Mouse (Mus musculus) hematopoietic stem cell, adult 5-6 weeks (primary cell): ENCODE measurements around the gene Sesn2. TPM values are rescaled to one million over a fixed set of nuclear protein-coding genes. Genes with fewer than 3 reads are reported as not detected.

Source experiments
- ATAC-seq, 2 experiments: fragments of 125-278 bp in 1 of 2; replicated peaks in 1 of 2; 2 replicates each; pipeline ENCODE4 v1.8.0; 2016 to 2017; ENCODE audit warnings: inconsistent platforms in 2 of 2, mild to moderate bottlenecking in 2 of 2, moderate number of reproducible peaks in 2 of 2, low read depth in 1 of 2, moderate TSS enrichment in 1 of 2; ENCODE audit not compliant: low FRiP score in 2 of 2, poor library complexity in 2 of 2, severe bottlenecking in 2 of 2, insufficient read depth in 1 of 2, low TSS enrichment in 1 of 2
- total RNA-seq: library from RNA; stranded (forward); fragments of 172-1452, 232-1000 nt; gene quantifications from 2 replicates; pipeline ENCODE4 v1.2.3, GENCODE M21; 2017

Sesn2 gene
- total RNA-seq, result 3.9 and 4.0 TPM in 2 replicates

DNA sequence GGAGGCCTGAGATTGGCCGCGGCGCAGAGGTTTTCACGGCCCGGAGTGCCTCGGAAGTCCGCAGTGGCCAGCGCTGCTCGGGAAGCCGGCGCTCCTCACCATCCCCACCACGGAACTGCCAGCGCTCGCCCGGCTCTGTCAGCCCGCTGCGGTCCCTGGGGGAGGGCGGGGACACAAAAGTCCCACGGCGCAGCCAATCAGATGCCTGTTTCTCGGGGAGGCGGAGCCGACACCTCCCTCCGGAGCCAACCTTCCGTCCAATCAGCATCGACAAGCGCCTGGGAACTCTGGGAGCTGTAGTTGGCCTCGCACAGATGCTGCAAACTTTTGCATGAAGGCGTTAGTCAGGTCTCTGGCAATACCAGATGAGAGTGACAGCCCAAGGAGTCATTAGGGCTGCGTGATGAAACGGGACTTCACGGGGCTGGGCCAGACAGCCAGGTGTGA, at the start of gene Sesn2:
Gene Sesn2 (minus strand): TSS at position 150 of the 447 bp plus-strand sequence.
- ATAC-seq, result peak; percentile 87 to 93

DNA sequence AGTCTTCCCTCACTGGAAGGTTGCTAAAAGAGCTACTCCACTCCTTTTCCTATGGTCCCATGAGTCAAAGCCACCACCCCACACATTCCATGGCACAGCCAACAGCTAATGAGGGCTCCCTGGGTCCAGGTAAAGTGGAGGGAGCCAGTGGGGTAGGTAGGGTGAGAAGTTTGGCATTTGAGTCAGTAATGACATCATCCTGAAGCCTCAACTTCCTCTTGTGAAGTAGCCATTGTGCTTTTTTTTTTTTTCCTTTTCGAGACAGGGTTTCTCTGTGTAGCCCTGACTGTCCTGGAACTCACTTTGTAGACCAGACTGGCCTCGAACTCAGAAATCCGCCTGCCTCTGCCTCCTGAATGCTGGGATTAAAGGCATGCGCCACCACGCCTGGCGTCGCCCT, 45.2 kb upstream of the Sesn2 start:
- ATAC-seq, result peak in 1 of 2 experiments; percentile 58; a peak in 1 of 4 replicates

DNA sequence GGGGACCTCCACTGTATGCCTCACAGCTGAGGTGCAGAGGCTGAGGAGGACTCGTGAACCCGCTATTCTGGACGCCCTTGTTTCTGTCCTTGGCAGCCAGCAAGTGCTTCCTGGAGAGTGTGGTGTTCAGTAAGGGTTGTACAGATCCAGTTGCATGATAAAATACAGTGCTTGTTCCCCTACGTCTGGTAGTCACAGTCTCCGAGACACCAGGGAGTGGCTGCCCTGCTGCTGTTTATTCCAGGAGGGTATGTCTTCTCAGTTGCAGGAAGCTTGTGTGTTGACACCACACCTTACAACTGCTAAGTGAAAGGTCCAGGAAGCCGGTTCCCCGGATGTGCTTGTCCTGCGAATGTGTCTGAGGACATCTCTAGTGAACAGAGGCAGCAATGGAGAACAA, 44.4 kb upstream of the Sesn2 start:
- peak; percentile 7 to 46; a peak in 2 of 4 replicates for ATAC-seq

DNA sequence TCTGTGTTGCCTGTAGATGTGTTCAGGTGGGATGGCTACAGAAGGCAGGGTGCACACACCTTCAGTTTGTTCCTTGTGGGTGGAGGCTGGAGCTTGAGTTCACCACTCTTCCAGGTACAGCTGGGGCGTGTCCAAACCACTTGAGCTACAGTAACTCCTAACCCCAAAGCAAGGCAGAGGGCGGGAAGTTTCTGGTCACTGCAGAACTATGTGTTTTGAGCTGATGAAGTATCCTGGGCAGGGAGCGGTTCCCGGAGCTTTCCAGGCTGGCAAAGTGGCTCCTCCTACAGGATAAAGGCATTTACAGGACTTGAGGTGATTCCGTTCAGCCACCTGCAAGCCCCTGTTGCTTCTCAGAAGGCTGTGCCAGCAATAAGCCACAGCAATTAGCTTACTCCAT, 43.9 kb upstream of the Sesn2 start:
- ATAC-seq, result no peak

DNA sequence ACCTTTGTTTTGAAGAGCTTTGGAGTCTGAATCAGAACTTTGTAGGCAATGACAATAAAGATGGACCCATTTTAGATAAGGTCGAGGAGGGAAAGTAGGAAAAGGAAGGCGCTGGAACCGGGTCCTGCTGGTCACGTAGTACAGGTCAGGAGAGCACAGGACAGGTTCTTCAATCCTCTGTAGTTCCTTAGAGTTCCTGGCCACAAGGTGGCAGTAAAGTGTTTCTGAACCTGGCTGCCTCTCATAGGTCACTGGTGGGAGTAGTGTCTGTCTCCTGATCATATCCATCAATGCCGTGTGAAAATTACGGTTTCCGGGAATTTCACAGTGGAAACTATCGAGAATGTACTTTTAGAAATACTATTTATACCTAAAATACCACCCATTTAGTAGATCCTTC, 35.5 kb upstream of the Sesn2 start:
- peak; percentile 53 to 77; a peak in 3 of 4 replicates for ATAC-seq

DNA sequence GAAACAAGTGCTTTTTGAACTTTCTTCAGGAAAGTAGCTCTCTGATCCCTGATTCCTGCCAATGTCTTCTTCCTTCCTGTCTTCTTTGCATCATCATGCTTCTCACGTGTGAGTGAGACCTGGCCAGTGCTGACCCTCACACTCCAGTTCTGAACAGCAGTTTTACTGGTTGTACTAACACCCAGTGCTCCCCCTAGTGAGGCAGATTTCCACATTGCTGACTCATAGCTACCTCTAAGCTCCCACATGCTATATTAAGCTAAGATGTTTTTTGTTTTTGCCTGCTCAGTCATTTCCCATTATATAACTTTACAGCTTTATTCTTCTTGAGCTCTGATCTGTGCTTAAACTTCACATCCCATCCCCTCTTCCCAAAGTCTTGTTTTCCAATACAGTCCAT, 32.4 kb upstream of the Sesn2 start:
- peak in 1 of 2 experiments; percentile 51; a peak in 1 of 4 replicates for ATAC-seq

DNA sequence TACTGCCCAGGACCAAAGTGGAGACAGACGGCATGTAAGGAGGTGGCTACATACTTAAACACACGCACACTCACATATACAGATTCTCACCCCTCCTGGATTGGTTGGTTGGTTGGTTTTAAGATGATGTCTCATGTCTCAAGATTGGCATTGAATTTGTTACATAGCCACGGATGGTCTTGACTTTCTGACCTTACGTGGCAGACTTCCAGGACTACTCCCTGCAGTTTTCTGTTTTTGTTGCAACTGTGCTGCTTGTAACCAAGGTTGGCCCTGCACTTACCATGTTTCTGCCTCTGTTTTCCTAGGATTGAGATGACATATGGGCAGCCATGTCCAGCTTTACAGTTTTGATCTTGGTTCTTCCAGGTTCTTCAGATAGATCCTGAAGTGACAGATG, 31.1 kb upstream of the Sesn2 start:
- no peak for ATAC-seq

DNA sequence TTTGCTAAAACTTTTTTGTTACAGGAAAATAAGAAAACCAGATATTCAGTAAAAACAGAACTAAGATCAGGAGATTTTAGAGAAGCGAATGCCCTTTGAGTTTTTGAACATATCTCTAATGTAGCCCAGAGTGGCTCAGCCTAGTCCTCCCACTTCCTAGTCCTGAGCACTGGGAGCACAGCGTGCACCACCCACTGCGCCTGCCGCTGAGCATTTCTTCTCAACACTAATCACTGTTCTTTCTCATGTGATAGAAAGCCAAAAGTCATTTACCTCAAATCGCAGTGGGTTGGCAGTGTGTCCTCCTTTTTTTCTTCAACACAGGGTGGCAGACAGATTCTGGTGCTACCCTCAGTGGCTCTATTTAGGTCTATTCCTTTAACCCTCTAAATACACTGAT, 29.2 kb upstream of the Sesn2 start:
- no peak for ATAC-seq

DNA sequence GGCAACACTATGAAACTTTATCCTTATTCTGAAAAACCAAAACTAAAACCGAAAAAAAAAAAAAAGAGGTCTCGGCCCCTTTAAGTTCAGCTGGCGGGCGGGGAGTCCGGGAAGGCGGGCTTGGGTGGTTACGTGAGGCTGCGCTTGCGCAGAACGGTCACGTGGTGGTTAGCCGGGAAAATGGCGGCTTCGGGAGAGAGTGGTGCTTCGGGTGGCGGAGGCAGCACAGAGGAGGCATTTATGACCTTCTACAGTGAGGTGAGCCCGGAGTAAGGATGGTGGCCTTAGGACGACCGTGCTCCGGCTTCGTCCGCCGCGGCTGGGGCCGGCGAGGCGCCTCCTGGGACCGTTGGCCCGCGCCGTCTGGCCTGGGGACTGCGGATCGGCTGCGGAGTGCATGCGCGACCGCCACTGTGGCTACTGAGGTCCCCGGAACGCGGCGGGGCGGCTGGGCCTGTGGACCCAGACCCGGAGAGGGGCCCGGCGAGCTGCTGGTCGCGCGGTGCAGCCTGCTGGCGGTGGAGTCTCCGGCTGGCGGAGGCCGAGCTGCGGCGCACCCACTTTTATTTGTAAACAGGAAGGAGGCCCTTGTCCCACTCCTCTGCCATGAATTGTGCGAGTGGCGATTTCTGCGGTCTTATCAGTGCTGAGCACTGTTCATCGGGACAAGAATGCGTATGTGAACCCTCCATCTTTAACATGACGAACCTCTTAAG, 25.3 kb upstream of the Sesn2 start, which contains the start of gene Dnajc8:
Gene Dnajc8 (plus strand): TSS at position 145 of the 716 bp plus-strand sequence.
- peak; percentile 51 to 70; a peak in 3 of 4 replicates for ATAC-seq

DNA sequence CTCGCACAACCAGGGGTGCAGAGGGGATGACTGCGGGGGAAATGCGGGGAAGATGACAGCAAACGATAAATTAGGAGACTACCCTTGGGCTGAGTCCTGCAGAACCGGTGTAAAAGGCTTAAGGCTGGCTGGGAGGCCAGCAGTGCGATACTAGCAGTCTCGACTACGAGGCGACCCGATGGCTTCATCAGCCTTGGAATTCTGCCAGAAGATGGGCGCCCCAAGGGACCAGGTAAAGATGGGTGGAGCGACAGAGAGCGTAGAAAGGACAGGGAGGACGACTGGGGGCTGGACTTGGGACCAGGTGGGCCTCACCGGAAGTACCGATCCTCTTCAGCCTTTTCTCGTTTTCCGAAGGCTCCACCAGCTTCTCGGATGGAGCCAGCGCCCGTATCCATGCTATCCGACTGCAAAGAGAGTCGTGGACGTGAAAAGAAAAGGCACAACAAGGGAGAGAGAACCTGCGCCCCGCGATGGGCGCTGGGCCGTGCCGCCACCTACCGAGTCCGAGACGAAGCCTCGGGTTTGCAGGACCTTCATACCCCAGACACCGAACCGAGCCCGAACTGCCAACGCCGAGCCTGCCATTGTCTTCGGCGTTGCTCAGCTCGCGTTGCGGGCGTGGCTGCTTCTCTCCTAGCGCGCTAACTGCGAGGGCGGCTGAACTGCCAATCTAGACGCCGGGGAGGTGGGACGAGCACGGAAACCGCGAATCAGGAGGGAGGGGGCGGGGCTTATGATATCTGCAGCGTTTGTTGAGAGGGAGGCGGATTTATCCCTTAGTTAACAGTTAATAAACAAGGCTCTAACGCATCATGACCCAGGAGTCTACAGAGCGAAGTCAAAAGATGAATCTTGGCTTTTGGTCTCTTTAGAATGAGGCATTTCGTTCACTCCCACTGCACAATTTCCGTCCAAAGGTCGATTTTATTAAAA, 22.9 kb upstream of the Sesn2 start, which contains the start of gene Atpif1:
Gene Atpif1 (minus strand): TSS at position 679 of the 936 bp plus-strand sequence.
- peak; percentile 87 to 88 for ATAC-seq

DNA sequence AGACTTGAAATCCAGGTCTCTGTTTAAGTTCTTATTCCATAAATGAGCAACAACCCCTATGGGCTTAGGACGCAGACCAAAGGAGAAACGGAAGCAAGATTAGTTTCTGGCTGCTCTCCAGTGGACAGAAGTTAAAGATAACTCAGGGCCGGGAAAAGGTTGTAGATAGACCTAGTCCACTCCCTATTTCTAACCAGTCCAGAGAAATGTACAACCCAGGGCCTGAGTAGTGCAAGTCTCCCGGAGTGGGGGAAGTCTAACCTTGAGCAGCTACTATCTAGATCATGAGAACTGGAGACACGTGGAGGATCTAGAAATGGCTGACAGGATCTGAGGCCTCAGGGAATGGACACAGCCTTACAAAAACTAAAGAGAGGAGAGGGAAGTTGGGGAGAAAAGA, 22.2 kb upstream of the Sesn2 start:
- no peak for ATAC-seq

DNA sequence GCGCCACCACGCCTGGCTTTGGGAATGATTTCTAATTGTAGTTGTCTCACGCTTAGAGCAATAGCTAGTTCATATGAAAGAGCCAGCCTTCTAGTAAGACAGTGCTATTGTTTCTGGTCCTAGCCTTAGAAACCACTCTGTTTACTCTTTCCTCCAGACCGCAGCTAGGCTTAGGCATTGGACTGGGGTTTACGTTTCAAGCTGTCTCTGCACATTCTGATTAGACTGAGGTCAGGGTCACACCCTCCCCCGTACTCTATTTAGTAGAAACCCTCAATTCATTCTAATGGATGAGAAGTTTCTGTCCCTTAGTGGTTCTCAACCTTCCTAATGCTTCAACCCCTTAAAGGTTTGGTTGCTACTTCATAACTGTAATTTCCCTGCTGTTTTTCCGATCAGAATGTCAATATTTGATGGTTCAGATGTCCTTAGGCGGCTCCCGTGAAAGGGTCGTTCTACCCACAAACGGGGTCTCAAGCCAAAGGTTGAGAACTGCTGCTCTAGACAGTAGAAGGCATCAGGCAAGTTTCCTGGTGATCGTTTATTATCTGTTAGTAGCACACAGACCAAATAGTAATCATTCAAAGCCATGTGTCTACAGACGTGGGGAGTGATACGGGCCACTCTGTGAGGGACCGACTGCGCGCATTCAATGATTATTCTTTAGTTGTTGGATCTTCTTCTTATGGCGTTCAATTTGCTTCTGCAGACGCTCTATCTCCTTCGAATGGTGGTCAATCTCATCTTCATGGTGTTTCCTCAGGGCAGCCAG, 19.9 kb upstream of the Sesn2 start:
- no peak for ATAC-seq

DNA sequence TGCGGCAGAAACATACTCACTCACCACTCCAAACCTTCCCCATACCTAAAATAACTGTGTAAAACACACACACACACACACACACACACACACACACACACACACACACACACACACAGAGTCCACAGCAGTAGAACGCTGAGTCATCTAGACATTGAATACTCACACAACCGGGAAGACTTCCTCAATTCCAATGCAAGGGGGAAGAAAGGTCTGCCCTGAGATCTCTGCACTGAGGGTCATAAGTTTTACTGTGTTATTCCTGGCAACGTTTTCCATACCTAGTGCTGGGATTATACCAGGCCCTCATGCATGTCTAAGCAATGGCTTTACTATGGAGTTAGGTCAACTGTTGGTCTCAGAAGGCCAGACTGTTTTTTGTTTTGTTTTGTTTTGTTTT, 19.0 kb upstream of the Sesn2 start:
- no peak for ATAC-seq

DNA sequence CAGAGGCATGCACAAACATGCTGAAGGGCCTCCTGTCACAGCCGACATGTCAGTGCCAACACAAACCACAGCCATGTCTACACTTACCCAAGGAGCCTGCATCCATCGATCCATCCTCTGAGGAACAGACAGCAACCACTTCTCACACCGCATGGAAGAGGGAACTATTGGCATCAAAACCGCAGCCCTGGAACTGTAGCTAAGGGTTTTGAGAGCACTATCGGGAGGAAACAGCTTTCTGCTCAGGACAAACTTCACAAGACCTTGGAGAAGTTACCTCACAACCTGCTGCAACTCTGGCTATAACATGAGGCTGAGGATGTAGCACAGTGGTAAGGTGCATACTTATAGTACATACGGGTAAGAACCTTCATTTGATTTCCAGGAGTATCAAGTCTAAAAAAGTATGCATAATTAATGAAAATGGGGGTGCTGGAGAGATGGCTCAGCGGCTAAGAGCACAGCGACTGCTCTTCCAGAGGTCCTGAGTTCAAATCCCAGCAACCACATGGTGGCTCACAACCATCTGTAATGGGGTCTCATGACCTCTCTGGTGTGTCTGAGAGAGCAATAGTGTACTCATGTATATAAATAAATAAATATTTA, 17.7 kb upstream of the Sesn2 start:
- ATAC-seq, result peak; percentile 51 to 72

DNA sequence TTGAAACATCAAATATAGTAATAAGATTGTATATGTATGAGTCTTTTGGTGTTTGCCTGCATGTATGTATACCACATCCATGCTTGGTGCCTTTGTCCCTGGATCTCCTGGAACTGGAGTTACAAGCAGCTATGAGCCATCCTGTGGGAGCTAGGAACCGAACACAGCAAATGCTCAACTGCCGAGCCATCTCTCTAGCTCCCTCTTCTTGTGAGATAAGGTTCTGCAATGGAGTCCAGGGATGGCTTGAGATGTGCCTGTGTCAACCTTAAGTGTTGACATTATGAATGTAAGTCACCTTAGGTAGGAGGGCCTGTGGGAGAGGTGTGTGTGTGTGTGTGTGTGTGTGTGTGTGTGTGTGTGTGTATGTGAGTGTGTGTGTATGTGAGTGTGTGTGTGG, 16.4 kb upstream of the Sesn2 start:
- ATAC-seq, result no peak

DNA sequence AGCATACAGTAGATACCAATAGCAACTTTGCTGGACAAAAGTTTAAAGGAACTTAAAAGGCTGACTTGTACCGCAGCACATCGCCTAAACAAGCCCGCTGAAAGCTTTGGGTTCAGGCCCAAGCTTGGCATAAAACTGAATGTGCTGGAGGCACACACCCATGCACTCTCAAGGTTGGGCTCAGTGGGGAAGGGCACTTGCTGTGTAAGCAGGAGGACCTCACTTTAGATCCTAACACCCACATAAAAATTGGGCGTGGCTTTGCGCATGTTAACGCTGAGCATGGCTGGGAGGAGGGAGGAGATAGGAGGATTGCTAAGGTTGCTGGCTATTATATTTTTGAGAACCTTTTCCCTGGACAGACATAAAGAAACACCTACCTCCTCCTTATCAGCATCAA, 14.5 kb upstream of the Sesn2 start:
- ATAC-seq, result no peak

DNA sequence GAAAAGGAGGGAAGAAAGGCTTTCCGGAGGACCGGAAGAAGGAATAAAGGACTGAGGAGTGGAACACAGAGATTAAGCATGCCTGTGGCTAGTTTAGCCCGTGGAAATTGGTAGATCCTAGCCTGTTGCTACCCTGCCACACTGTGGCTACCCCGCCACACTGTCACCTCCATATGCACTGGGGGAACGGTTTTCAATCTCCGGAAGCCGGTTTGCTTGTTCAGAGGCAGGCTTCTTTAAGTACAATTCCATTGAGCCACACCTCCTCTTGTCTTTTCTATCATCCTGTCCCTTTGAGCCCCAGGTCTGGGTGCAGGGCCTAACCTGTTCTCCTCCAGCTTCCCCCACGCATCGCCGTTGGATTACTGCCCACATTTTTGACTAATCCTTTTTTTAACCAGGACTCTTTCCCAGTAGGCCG, 14.0 kb upstream of the Sesn2 start:
- no peak for ATAC-seq
